Mouse (Mus musculus): ENCODE results near the gene Usp32.

GRCm38 (mm10) chr11:84967113-84967512, 172.8 kb downstream of the Usp32 start:
- TF ChIP-seq CTCF (IDR thresholded peaks at IDR 0.05; ENCODE audit: low read depth): no peak
- TF ChIP-seq EP300 (optimal IDR thresholded peaks at IDR 0.05): no peak
